Comparison of ENCODE assay signal across 9 mouse cellular contexts in the genomic region with DNA sequence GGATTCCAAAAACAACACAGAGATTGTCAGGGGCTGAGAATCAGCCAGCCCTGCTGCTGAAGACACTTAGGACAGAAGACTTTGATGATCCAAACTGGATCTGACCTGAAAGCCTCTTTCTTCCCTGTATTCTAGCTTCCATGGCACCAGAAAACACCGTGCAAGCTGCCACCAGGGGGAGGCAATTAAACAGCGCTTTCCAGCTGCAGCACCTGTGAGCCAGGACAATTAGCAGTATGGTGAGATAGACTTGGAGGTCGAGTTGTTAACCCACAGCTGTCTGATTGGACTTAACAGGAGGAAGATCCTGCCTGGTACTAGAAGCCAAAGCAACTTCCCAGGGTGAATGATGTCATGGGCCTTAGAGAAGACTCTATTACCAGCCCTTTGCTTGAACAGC. TPM values are rescaled to one million over a fixed set of nuclear protein-coding genes. Genes with fewer than 3 reads are reported as not detected.
DNase-seq lines count a peak whose midpoint lies in the region; ATAC-seq and TF ChIP-seq lines count a peak whose summit lies in the region.
"Had no signal": no experiment of that assay in that cellular context is flagged by ENCODE, and none has a peak within 500 bp of the region (broad histone marks: within the 10 kb centered on the region; RNA-seq: fewer than 3 reads in every experiment).

No protein-coding gene starts in this region.

- no peaks in the 10 kb centered on the region for H3K36me3 ChIP-seq in ES-E14 (ENCODE audit: control insufficient read depth, insufficient read depth, low read length, poor library complexity, severe bottlenecking)
- no peaks in the 10 kb centered on the region for H3K36me3 ChIP-seq in limb, embryonic 11.5 days (ENCODE audit: control insufficient read depth, insufficient read depth, low read length)
- H3K36me3 ChIP-seq: embryonic facial prominence, embryonic 13.5 days; stomach, embryonic 15.5 days had no signal

- H3K9me3 ChIP-seq in ES-E14 (ENCODE audit: control insufficient read depth, insufficient read depth, low read depth, low read length): no peaks in the 10 kb centered on the region
- no peaks in the 10 kb centered on the region for H3K9me3 ChIP-seq in limb, embryonic 11.5 days (ENCODE audit: control insufficient read depth, low read length)
- H3K9me3 ChIP-seq: embryonic facial prominence, embryonic 13.5 days; stomach, embryonic 15.5 days had no signal

- H3K4me2 ChIP-seq in limb, embryonic 11.5 days (ENCODE audit: low read depth, severe bottlenecking): no peak overlapping the region
- H3K4me2 ChIP-seq: embryonic facial prominence, embryonic 13.5 days; stomach, embryonic 15.5 days had no signal

- H3K4me3 ChIP-seq in left cerebral cortex, adult 2 months: no peak overlapping the region
- H3K4me3 ChIP-seq in ES-E14 (ENCODE audit: insufficient read depth in 1 of 2, low read depth in 1 of 2, low read length in 2 of 2, poor library complexity in 1 of 2, severe bottlenecking in 1 of 2): no peak overlapping the region
- no peak overlapping the region for H3K4me3 ChIP-seq in limb, embryonic 11.5 days (ENCODE audit: low read depth, low read length)
- H3K4me3 ChIP-seq: embryonic facial prominence, embryonic 13.5 days; stomach, embryonic 15.5 days had no signal

- peak; percentile 59 for TF ChIP-seq CTCF in left cerebral cortex, adult 2 months (IDR thresholded peaks at IDR 0.05)

- in situ Hi-C loops in ES-E14 (cut with MboI; ENCODE audit: low sequenced_read_pairs in 2 of 2, unreplicated experiment in 2 of 2): no loop called here

- H3K27ac ChIP-seq in left cerebral cortex, adult 2 months: no peak overlapping the region
- no peak overlapping the region for H3K27ac ChIP-seq in ES-E14 (ENCODE audit: insufficient read depth, low read depth, low read length, poor library complexity, severe bottlenecking)
- H3K27ac ChIP-seq in limb, embryonic 11.5 days (replicated peaks; ENCODE audit: low read depth, low read length): no peak overlapping the region
- H3K27ac ChIP-seq: embryonic facial prominence, embryonic 13.5 days; stomach, embryonic 15.5 days had no signal

- H3K9ac ChIP-seq in ES-E14 (ENCODE audit: insufficient read depth, low read depth, low read length, poor library complexity, severe bottlenecking): no peak overlapping the region
- no peak overlapping the region for H3K9ac ChIP-seq in limb, embryonic 11.5 days (ENCODE audit: low read length)
- H3K9ac ChIP-seq: embryonic facial prominence, embryonic 13.5 days; stomach, embryonic 15.5 days had no signal

- whole genome bisulfite sequencing in limb, embryonic 11.5 days: 2% methylated on average over 3 of the region's 3 CpGs

- H3K4me1 ChIP-seq in ES-E14 (ENCODE audit: control insufficient read depth in 2 of 2, insufficient read depth in 2 of 2, low read length in 2 of 2, poor library complexity in 1 of 2): no peaks in the 10 kb centered on the region
- peaks cover 5% of the 10 kb centered on the region for H3K4me1 ChIP-seq in limb, embryonic 11.5 days (ENCODE audit: control insufficient read depth, insufficient read depth, low read length)

- no peaks in the 10 kb centered on the region for H3K27me3 ChIP-seq in limb, embryonic 11.5 days (ENCODE audit: control insufficient read depth, insufficient read depth, low read length)
- H3K27me3 ChIP-seq: stomach, embryonic 15.5 days had no signal

- peak in 1 of 2 experiments; percentile 45 for DNase-seq in left cerebral cortex, adult 2 months (ENCODE audit: extremely low spot score in 1 of 2, low spot score in 2 of 2)
- no peak for DNase-seq in left cerebral cortex, adult 9 months (ENCODE audit: low spot score in 2 of 2)
- DNase-seq in ES-E14 (ENCODE audit: low read depth, low spot score): no peak
- DNase-seq in brain, adult 2 months (ENCODE audit: low read depth, low spot score): peak; percentile 58
- DNase-seq in limb, embryonic 11.5 days (ENCODE audit: low spot score): peak; percentile 66
- peak; percentile 72 for DNase-seq in thymus, postnatal 4 days

- intact Hi-C loops in left cerebral cortex, adult 2 months (cut with DNase I): no loop called here

- ATAC-seq in limb, embryonic 11.5 days (ENCODE audit: insufficient number of reproducible peaks, low FRiP score, low TSS enrichment, low read depth): no peak
- no peak for ATAC-seq in erythroblast, adult 5-6 weeks (replicated peaks; ENCODE audit: low FRiP score, poor library complexity, severe bottlenecking)

TF ChIP-seq in ES-E14, 5 proteins besides CTCF, POLR2A, EP300 and RAD21:
- TF ChIP-seq ZC3H11A (IDR thresholded peaks at IDR 0.05; ENCODE audit: borderline replicate concordance, low read depth, low read length) (0 out of 2 replicates have a peak, but pooled peaks have one; percentile 11), CHD2 (IDR thresholded peaks at IDR 0.05; ENCODE audit: low read depth, low read length) (no peak), HCFC1 (IDR thresholded peaks at IDR 0.05; ENCODE audit: borderline replicate concordance, insufficient read depth, low read length) (no peak)

RNA-seq across cellular contexts. Expression of gene Rab20, which starts 9.4 kb away (rescaled TPM):
- total RNA-seq in left cerebral cortex, adult 2 months (2021): under 1 TPM in 1 of 2 experiments, not detected in 1; 0.25 TPM
- 0.74 and 2.2 TPM in 2 replicates for total RNA-seq in ES-E14 (2012; rRNA removed)
- polyA plus RNA-seq in limb, embryonic 11.5 days (2014; fragmentation: Nextera tagmentation; extraction: Ambion mirVana): 0.61 and 0.71 TPM in 2 replicates
- total RNA-seq in erythroblast, adult 5-6 weeks (2015; ENCODE audit: low replicate concordance): 0.63 and 4.8 TPM in 2 replicates
- 1.5 and 4.4 TPM in 2 replicates for total RNA-seq in erythroblast, adult 5-6 weeks (2017; ENCODE audit: low replicate concordance)

RNA-seq across cellular contexts. Expression of gene Naxd, which starts 28.2 kb away (rescaled TPM):
- 10 to 100 TPM; 52.8 to 54.6 TPM for total RNA-seq in left cerebral cortex, adult 2 months (2021)
- total RNA-seq in ES-E14 (2012; rRNA removed): 42.7 and 55.2 TPM in 2 replicates
- polyA plus RNA-seq in limb, embryonic 11.5 days (2014; fragmentation: Nextera tagmentation; extraction: Ambion mirVana): 94.7 and 107 TPM in 2 replicates
- 11.0 and 14.8 TPM in 2 replicates for total RNA-seq in erythroblast, adult 5-6 weeks (2015; ENCODE audit: low replicate concordance)
- 11.7 and 13.9 TPM in 2 replicates for total RNA-seq in erythroblast, adult 5-6 weeks (2017; ENCODE audit: low replicate concordance)

Comparison
In these comparisons a context has a peak if more than half of its experiments do, and no peak if none do; other contexts are left out.
1. DNase-seq: peak in brain, adult 2 months (single experiment), limb, embryonic 11.5 days (single experiment) and thymus, postnatal 4 days (single experiment); none in left cerebral cortex, adult 9 months (0 of 2) and ES-E14 (single experiment).